Mouse (Mus musculus): ENCODE data around the gene St8sia1. TPM values are rescaled to one million over a fixed set of nuclear protein-coding genes. Genes with fewer than 3 reads are reported as not detected.

The St8sia1 gene
- polyA plus RNA-seq, 1 experiment = 2.5 TPM

GRCm38 (mm10) chr6:142895371-142895770, 68.9 kb downstream of the St8sia1 start:
- no peaks in the 10 kb centered on the region for H3K27me3 ChIP-seq (ENCODE audit: control insufficient read depth, insufficient read depth, low read length)
- TF ChIP-seq POLR2A (IDR thresholded peaks at IDR 0.05; ENCODE audit: control insufficient read depth, low read depth, low read length) (no peak), CTCF (IDR thresholded peaks at IDR 0.05; ENCODE audit: control insufficient read depth, insufficient read depth, insufficient replicate concordance, low read depth, low read length) (no peak)
- H3K36me3 ChIP-seq (ENCODE audit: control insufficient read depth, insufficient read depth, low read length) = no peaks in the 10 kb centered on the region
- H3K4me1 ChIP-seq (ENCODE audit: control insufficient read depth, insufficient read depth, low read length) = no peaks in the 10 kb centered on the region
- no peak overlapping the region for H3K27ac ChIP-seq (ENCODE audit: control insufficient read depth, insufficient read depth, low read depth, low read length)
- H3K4me3 ChIP-seq (ENCODE audit: control insufficient read depth, low read depth, low read length) = no peak overlapping the region

- no peaks in the 10 kb centered on the region for H3K27me3 ChIP-seq (ENCODE audit: control insufficient read depth, insufficient read depth, low read length)
- no peaks in the 10 kb centered on the region for H3K36me3 ChIP-seq (ENCODE audit: control insufficient read depth, insufficient read depth, low read length)
- H3K27ac ChIP-seq (ENCODE audit: control insufficient read depth, insufficient read depth, low read depth, low read length) = no peak overlapping the region
- no peak overlapping the region for H3K4me3 ChIP-seq (ENCODE audit: control insufficient read depth, low read depth, low read length)
- TF ChIP-seq POLR2A (IDR thresholded peaks at IDR 0.05; ENCODE audit: control insufficient read depth, low read depth, low read length) (no peak), CTCF (IDR thresholded peaks at IDR 0.05; ENCODE audit: control insufficient read depth, insufficient read depth, insufficient replicate concordance, low read depth, low read length) (no peak)
- no peaks in the 10 kb centered on the region for H3K4me1 ChIP-seq (ENCODE audit: control insufficient read depth, insufficient read depth, low read length)
Observed at GRCm38 (mm10) chr6:142893716-142894115, 70.5 kb downstream of the St8sia1 start.

GRCm38 (mm10) chr6:142890321-142890720, 73.9 kb downstream of the St8sia1 start:
- Histone ChIP-seq H3K27me3 (ENCODE audit: control insufficient read depth, insufficient read depth, low read length) (no peaks in the 10 kb centered on the region), H3K4me1 (ENCODE audit: control insufficient read depth, insufficient read depth, low read length) (no peaks in the 10 kb centered on the region), H3K4me3 (ENCODE audit: control insufficient read depth, low read depth, low read length) (no peak overlapping the region; the same call in 1 of the 2 replicates), H3K36me3 (ENCODE audit: control insufficient read depth, insufficient read depth, low read length) (no peaks in the 10 kb centered on the region), H3K27ac (ENCODE audit: control insufficient read depth, insufficient read depth, low read depth, low read length) (no peak overlapping the region)
- no peak for TF ChIP-seq CTCF (IDR thresholded peaks at IDR 0.05; ENCODE audit: control insufficient read depth, insufficient read depth, insufficient replicate concordance, low read depth, low read length)
- no peak for TF ChIP-seq POLR2A (IDR thresholded peaks at IDR 0.05; ENCODE audit: control insufficient read depth, low read depth, low read length)

- TF ChIP-seq POLR2A (IDR thresholded peaks at IDR 0.05; ENCODE audit: control insufficient read depth, low read depth, low read length) (no peak), CTCF (IDR thresholded peaks at IDR 0.05; ENCODE audit: control insufficient read depth, insufficient read depth, insufficient replicate concordance, low read depth, low read length) (no peak)
- Histone ChIP-seq H3K27ac (ENCODE audit: control insufficient read depth, insufficient read depth, low read depth, low read length) (no peak overlapping the region), H3K4me1 (ENCODE audit: control insufficient read depth, insufficient read depth, low read length) (no peaks in the 10 kb centered on the region), H3K27me3 (ENCODE audit: control insufficient read depth, insufficient read depth, low read length) (no peaks in the 10 kb centered on the region), H3K4me3 (ENCODE audit: control insufficient read depth, low read depth, low read length) (peak overlapping the region; percentile 49), H3K36me3 (ENCODE audit: control insufficient read depth, insufficient read depth, low read length) (no peaks in the 10 kb centered on the region)
Observed at GRCm38 (mm10) chr6:142888970-142889740, 75.1 kb downstream of the St8sia1 start.

- Histone ChIP-seq H3K27ac (ENCODE audit: control insufficient read depth, insufficient read depth, low read depth, low read length) (no peak overlapping the region), H3K4me3 (ENCODE audit: control insufficient read depth, low read depth, low read length) (peak overlapping the region; percentile 70)
Observed at GRCm38 (mm10) chr6:142888346-142888745, 75.9 kb downstream of the St8sia1 start.

GRCm38 (mm10) chr6:142887375-142887774, 76.9 kb downstream of the St8sia1 start:
- Histone ChIP-seq H3K4me3 (ENCODE audit: control insufficient read depth, low read depth, low read length) (no peak overlapping the region), H3K27me3 (ENCODE audit: control insufficient read depth, insufficient read depth, low read length) (no peaks in the 10 kb centered on the region), H3K27ac (ENCODE audit: control insufficient read depth, insufficient read depth, low read depth, low read length) (no peak overlapping the region), H3K4me1 (ENCODE audit: control insufficient read depth, insufficient read depth, low read length) (no peaks in the 10 kb centered on the region), H3K36me3 (ENCODE audit: control insufficient read depth, insufficient read depth, low read length) (no peaks in the 10 kb centered on the region)
- no peak for TF ChIP-seq POLR2A (IDR thresholded peaks at IDR 0.05; ENCODE audit: control insufficient read depth, low read depth, low read length)
- TF ChIP-seq CTCF (IDR thresholded peaks at IDR 0.05; ENCODE audit: control insufficient read depth, insufficient read depth, insufficient replicate concordance, low read depth, low read length) = no peak

More at GRCm38 (mm10) chr6:142888346-142888745, 75.9 kb downstream of the St8sia1 start:
- H3K36me3 ChIP-seq (ENCODE audit: control insufficient read depth, insufficient read depth, low read length) = no peaks in the 10 kb centered on the region
- TF ChIP-seq POLR2A (IDR thresholded peaks at IDR 0.05; ENCODE audit: control insufficient read depth, low read depth, low read length) = no peak
- no peak for TF ChIP-seq CTCF (IDR thresholded peaks at IDR 0.05; ENCODE audit: control insufficient read depth, insufficient read depth, insufficient replicate concordance, low read depth, low read length)
- H3K4me1 ChIP-seq (ENCODE audit: control insufficient read depth, insufficient read depth, low read length) = no peaks in the 10 kb centered on the region
- no peaks in the 10 kb centered on the region for H3K27me3 ChIP-seq (ENCODE audit: control insufficient read depth, insufficient read depth, low read length)

GRCm38 (mm10) chr6:142885364-142886154, 78.7 kb downstream of the St8sia1 start:
- Histone ChIP-seq H3K4me1 (ENCODE audit: control insufficient read depth, insufficient read depth, low read length) (no peaks in the 10 kb centered on the region), H3K4me3 (ENCODE audit: control insufficient read depth, low read depth, low read length) (no peak overlapping the region), H3K27ac (ENCODE audit: control insufficient read depth, insufficient read depth, low read depth, low read length) (no peak overlapping the region), H3K36me3 (ENCODE audit: control insufficient read depth, insufficient read depth, low read length) (no peaks in the 10 kb centered on the region), H3K27me3 (ENCODE audit: control insufficient read depth, insufficient read depth, low read length) (no peaks in the 10 kb centered on the region)
- no peak for TF ChIP-seq POLR2A (IDR thresholded peaks at IDR 0.05; ENCODE audit: control insufficient read depth, low read depth, low read length)
- TF ChIP-seq CTCF (IDR thresholded peaks at IDR 0.05; ENCODE audit: control insufficient read depth, insufficient read depth, insufficient replicate concordance, low read depth, low read length) = no peak
